Comparison of ENCODE assay signal across 16 mouse cellular contexts in the genomic region with DNA sequence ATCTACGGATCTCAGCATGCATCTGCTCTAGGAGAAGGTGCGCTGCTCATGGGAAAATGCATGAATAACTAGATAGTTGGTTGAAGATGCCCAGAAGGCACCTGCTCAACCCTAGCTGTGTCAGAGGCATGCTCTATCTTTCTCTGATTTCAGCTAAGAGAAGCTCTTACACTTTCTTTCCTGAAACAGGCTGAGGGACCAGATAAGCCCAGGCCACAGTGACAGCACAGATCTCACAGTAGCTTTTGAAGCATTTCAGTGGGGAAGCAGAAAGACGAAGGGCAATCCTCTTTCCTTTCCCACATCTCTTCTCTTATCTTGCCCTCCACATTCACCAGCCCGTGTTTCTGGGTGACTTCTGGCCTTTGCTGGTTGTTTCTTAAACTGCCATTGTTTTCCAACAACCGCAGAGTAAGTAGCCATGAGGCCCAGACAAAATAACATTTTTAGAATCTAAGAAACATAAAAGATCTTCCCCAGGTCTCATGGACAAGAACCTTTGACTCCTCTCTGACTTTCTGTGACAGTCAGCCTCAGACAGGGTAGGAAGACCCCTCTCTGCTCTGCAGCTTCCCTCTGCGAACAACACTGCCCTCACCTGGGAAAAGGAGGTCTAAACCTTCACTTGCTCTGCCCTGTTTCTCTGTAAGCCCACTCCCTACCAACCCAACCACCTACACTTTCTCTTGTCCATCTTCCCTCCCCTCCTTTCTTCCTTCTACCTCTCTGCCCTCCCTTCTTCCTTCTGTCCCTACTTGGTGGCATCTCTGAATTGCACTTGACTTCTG.
"Had no signal": no experiment of that assay in that cellular context is flagged by ENCODE, and none has a peak within 500 bp of the region (broad histone marks: within the 10 kb centered on the region; RNA-seq: fewer than 3 reads in every experiment).

No protein-coding gene starts in this region.

- H3K27ac ChIP-seq: intestine, embryonic 15.5 days; left cerebral cortex, adult 2 months; limb, embryonic 12.5 days; midbrain, embryonic 10.5 days; neural tube, embryonic 13.5 days; stomach, embryonic 15.5 days had no signal

- H3K4me2 ChIP-seq: intestine, embryonic 15.5 days; limb, embryonic 12.5 days; neural tube, embryonic 13.5 days; stomach, embryonic 15.5 days had no signal

- H3K9me3 ChIP-seq: intestine, embryonic 15.5 days; stomach, embryonic 15.5 days had no signal

- H3K9ac ChIP-seq: intestine, embryonic 15.5 days; limb, embryonic 12.5 days; neural tube, embryonic 13.5 days; stomach, embryonic 15.5 days had no signal

- DNase-seq: kidney, adult 18-20 months; kidney, postnatal 25 days; lung, adult 2 months; lung, postnatal 4 days; midbrain, embryonic 14.5 days; retina, postnatal 1 day; right cerebral cortex, postnatal 14 days; thymus, adult 2 months; thymus, postnatal 25 days had no signal

- H3K36me3 ChIP-seq: intestine, embryonic 15.5 days; limb, embryonic 12.5 days; midbrain, embryonic 10.5 days; neural tube, embryonic 13.5 days; stomach, embryonic 15.5 days had no signal

- ATAC-seq: intestine, embryonic 15.5 days; lung, postnatal 0 days had no signal

- H3K4me1 ChIP-seq: intestine, embryonic 15.5 days; stomach, embryonic 15.5 days had no signal

- H3K27me3 ChIP-seq: intestine, embryonic 15.5 days; limb, embryonic 12.5 days; neural tube, embryonic 13.5 days; stomach, embryonic 15.5 days had no signal

- H3K4me3 ChIP-seq: intestine, embryonic 15.5 days; left cerebral cortex, adult 2 months; limb, embryonic 12.5 days; midbrain, embryonic 10.5 days; neural tube, embryonic 13.5 days; stomach, embryonic 15.5 days had no signal
